Mouse (Mus musculus) stomach, postnatal 0 days (tissue): ENCODE measurements around the gene Erbb4.

Experiments used
- CTCF ChIP-seq: IDR thresholded peaks from 2 replicates; pipeline ENCODE4 v1.5.1; 2016; ENCODE audit warnings: antibody characterized with exemption, low read depth, mild to moderate bottlenecking, moderate library complexity
- EP300 ChIP-seq: optimal IDR thresholded peaks from 2 replicates; pipeline ENCODE3; 2016; ENCODE audit warnings: antibody characterized with exemption

DNA sequence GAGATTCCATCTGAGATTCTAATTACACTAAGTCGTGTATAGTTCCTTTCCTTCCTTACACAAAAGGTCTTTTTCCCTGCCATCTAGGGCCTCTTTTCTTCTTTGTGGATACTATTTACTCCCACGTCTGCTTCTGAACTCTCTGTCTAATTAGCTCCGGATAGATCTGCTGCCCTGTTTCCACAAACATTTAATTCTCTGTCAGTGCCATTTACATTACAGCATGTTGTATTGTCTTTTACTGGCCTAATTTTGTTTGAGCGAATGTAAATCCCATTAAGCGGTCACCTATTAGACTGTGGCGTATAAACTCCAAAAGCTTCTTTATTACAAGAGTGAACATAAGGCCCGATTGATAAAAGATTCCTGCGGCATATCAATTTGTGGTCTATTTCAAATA, 232.9 kb downstream of the Erbb4 start:
- TF ChIP-seq CTCF (no peak), EP300 (no peak)
